Mouse (Mus musculus): ENCODE data around the gene Kcnip1. TPM values are rescaled to one million over a fixed set of nuclear protein-coding genes. Genes with fewer than 3 reads are reported as not detected.
A peak's percentile ranks its signal among the peaks of the same experiment; 100 is the strongest.

Gene Kcnip1
- polyA plus RNA-seq, 1 experiment from 2014 or later: 0.62 TPM

DNA sequence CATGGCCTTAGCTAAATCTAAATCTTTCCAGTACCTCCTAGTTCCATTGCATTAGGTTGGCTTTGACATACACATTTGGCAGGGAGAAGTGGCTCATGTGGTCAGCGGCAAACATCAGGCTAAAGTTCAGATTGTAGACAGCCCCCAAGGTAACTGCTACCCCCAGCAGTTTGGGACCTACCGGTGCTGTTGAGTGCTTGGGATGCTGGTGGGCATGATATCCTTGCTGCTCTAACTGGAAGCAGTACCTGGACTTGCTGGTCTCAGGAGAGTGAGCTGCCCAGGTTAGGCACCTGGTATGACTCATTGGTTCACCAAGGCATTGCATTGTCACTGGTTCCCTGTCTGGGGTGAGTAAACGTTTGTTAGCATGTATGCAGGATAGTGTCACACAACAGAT lies 402.2 kb downstream of the Kcnip1 start:
- 77% methylated on average over 3 of the region's 3 CpGs for WGBS
- Histone ChIP-seq H3K4me3 (ENCODE audit: low read depth, low read length) (no peak overlapping the region), H3K9ac (no peak overlapping the region), H3K27me3 (ENCODE audit: insufficient read depth, low read length) (no peaks in the 10 kb centered on the region), H3K4me1 (ENCODE audit: insufficient read depth) (no peaks in the 10 kb centered on the region), H3K4me2 (no peak overlapping the region), H3K9me3 (ENCODE audit: low read depth, low read length) (no peaks in the 10 kb centered on the region), H3K27ac (ENCODE audit: low read depth) (no peak overlapping the region), H3K36me3 (ENCODE audit: insufficient read depth) (no peaks in the 10 kb centered on the region)
- no peak for DNase-seq
- TF ChIP-seq CTCF (IDR thresholded peaks at IDR 0.05; ENCODE audit: low read depth): no peak
- ATAC-seq (ENCODE audit: insufficient read depth): no peak

DNA sequence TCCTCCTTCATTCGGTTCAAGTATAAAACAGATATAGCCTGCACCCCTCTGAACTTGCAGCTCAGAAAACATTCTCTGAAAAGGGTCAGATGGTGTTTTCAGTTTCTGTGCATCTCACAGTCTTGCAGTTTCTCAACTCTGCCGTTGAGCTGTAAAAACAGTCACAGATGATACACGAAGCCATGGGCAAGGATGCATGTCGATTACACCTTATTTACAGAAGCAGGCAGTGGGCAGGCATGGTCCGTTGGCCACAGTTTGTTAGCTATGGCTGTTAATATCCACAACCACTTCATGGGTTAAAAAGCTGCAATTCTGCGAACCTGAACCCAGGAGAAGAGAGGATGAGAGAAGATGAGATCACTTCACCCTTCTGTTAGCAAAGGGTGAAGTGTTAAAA lies 406.3 kb downstream of the Kcnip1 start:
- ATAC-seq (ENCODE audit: insufficient read depth) (no peak), DNase-seq (no peak)
- Histone ChIP-seq H3K4me2 (no peak overlapping the region), H3K9ac (no peak overlapping the region), H3K36me3 (ENCODE audit: insufficient read depth) (no peaks in the 10 kb centered on the region), H3K4me1 (ENCODE audit: insufficient read depth) (no peaks in the 10 kb centered on the region), H3K4me3 (ENCODE audit: low read depth, low read length) (no peak overlapping the region), H3K9me3 (ENCODE audit: low read depth, low read length) (no peaks in the 10 kb centered on the region), H3K27me3 (ENCODE audit: insufficient read depth, low read length) (no peaks in the 10 kb centered on the region), H3K27ac (ENCODE audit: low read depth) (no peak overlapping the region)
- 63% methylated on average over 6 of the region's 6 CpGs for WGBS
- no peak for TF ChIP-seq CTCF (IDR thresholded peaks at IDR 0.05; ENCODE audit: low read depth)

DNA sequence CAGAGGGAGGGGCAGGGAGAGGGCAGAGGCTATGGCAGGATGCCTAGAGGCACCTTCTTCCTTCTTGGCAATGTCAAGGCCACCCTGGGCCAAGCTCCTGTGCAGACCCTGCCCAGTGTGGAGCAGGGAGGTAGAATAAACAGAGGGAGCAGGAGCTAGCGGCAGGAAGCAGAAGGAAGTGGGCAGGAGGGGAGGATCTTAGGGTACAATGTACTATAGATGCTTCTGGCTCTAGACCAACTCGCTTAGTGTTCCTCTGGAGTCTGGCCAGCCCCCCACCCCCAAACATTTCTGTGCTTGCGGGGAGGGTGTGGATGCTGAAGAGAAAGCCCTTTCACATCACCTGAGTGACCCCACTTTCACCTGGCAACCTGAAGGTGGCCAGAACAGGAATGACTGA lies 413.3 kb downstream of the Kcnip1 start:
- Histone ChIP-seq H3K27me3 (ENCODE audit: insufficient read depth, low read length) (no peaks in the 10 kb centered on the region), H3K4me2 (no peak overlapping the region), H3K9me3 (ENCODE audit: low read depth, low read length) (no peaks in the 10 kb centered on the region), H3K4me3 (ENCODE audit: low read depth, low read length) (no peak overlapping the region), H3K36me3 (ENCODE audit: insufficient read depth) (no peaks in the 10 kb centered on the region), H3K4me1 (ENCODE audit: insufficient read depth) (no peaks in the 10 kb centered on the region), H3K9ac (no peak overlapping the region), H3K27ac (ENCODE audit: low read depth) (no peak overlapping the region)
- WGBS: 30% methylated on average over 3 of the region's 3 CpGs
- peak; percentile 9 for DNase-seq
- ATAC-seq (ENCODE audit: insufficient read depth): no peak
- TF ChIP-seq CTCF (IDR thresholded peaks at IDR 0.05; ENCODE audit: low read depth): no peak

Other genes with a start within 250 kb of the Kcnip1 start
- gene Kcnmb1, start 30.1 kb downstream of the Kcnip1 start, polyA plus RNA-seq (2014; fragmentation: Nextera tagmentation; extraction: Ambion mirVana): 1.3 and 1.7 TPM in 2 replicates
- gene Lcp2, start 53.8 kb upstream of the Kcnip1 start, polyA plus RNA-seq (2014; fragmentation: Nextera tagmentation; extraction: Ambion mirVana): 2.5 and 4.0 TPM in 2 replicates
- not detected in 2 replicates for gene 4930469K13Rik, start 105.4 kb upstream of the Kcnip1 start, polyA plus RNA-seq (2014; fragmentation: Nextera tagmentation; extraction: Ambion mirVana)
- gene Foxi1, start 214.9 kb upstream of the Kcnip1 start, polyA plus RNA-seq (2014; fragmentation: Nextera tagmentation; extraction: Ambion mirVana): not detected in 2 replicates